Mouse (Mus musculus) limb, embryonic 15.5 days (tissue): ENCODE data around the gene Wdr34. TPM values are rescaled to one million over a fixed set of nuclear protein-coding genes. Genes with fewer than 3 reads are reported as not detected.

Experiments
- ATAC-seq: fragments of 200-750 bp; cut with Nextera tagmentation; 2 replicates; pipeline ENCODE4 v1.8.0; 2017; ENCODE audit warnings: low read depth, moderate TSS enrichment; ENCODE audit not compliant: insufficient number of reproducible peaks, low FRiP score, low TSS enrichment
- H3K27ac ChIP-seq: fragments of 300-500 bp; sonication (generic); 2 replicates; pipeline ENCODE4 v1.5.1; 2015; ENCODE audit warnings: moderate library complexity, mild to moderate bottlenecking, inconsistent platforms
- H3K27me3 ChIP-seq: fragments of 300-500 bp; sonication (generic); 2 replicates; pipeline ENCODE4 v1.6.1; 2015; ENCODE audit warnings: inconsistent platforms
- H3K36me3 ChIP-seq: fragments of 300-500 bp; sonication (generic); 2 replicates; pipeline ENCODE4 v1.6.1; 2015; ENCODE audit warnings: inconsistent platforms
- H3K4me1 ChIP-seq: fragments of 300-500 bp; sonication (generic); 2 replicates; pipeline ENCODE4 v1.6.1; 2015; ENCODE audit warnings: inconsistent platforms
- H3K4me2 ChIP-seq: fragments of 300-500 bp; sonication (generic); 2 replicates; pipeline ENCODE4 v1.6.1; 2015; ENCODE audit warnings: mild to moderate bottlenecking, inconsistent platforms
- H3K4me3 ChIP-seq: fragments of 300-500 bp; sonication (generic); 2 replicates; pipeline ENCODE4 v1.5.1; 2015; ENCODE audit warnings: mild to moderate bottlenecking, inconsistent platforms
- H3K9ac ChIP-seq: fragments of 300-500 bp; sonication (generic); 2 replicates; pipeline ENCODE4 v1.6.1; 2015; ENCODE audit warnings: inconsistent platforms
- H3K9me3 ChIP-seq: fragments of 300-500 bp; sonication (generic); 2 replicates; pipeline ENCODE4 v1.6.1; 2016; ENCODE audit warnings: inconsistent platforms
- WGBS: fragments of 180-500 bp; shearing (Covaris S2); methylation state at CpG from one replicate; pipeline ENCODE4 v1.1.7; 2015; 5-methylcytosine and 5-hydroxymethylcytosine counted together
- polyA plus RNA-seq: library from polyadenylated mRNA; unstranded; fragments of >200 nt; fragmentation: Nextera tagmentation; extraction: Ambion mirVana; gene quantifications from 2 replicates; pipeline ENCODE4 v1.2.1, GENCODE M21; 2015

Gene Wdr34
- polyA plus RNA-seq, result 36.7 and 37.0 TPM in 2 replicates

DNA sequence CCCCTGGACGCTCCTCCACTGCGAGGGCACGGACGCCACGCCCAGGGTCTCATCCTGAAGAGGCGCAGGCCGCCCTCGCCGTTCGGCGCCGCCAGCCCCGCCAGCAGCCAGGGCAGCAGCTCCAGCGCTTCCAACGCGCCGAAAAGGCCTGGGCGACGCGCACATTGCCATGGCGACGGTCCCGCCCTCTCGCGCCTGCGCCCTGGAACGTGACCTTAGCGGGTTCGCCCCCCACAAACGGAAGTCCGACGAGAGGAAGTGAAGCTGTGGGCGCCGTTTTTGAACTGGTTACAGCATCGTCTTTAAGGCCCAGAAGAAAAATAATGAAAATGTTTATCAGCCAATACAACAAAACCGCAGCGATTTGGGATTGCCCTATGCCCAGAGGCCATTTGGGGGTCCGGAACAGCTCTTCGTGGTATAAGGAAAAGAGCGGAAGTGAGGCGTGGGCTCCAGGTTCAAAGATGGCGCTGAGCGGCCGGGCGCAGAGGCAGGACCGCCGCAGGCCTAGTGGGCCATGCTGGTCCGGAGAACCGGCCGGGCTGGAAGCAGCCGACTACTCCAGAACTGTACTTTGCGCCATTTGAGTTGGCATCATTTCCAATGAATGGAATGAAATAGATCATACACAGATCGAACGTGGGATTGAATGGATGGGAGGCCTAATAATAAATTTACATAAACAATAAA is at the start of gene Wdr34:
Wdr34 (minus strand) TSS at position 183 of the 690 bp plus-strand sequence.
- H3K9me3 ChIP-seq, result no peaks in the 10 kb centered on the region
- H3K36me3 ChIP-seq, result peaks cover 10% of the 10 kb centered on the region
- H3K27ac ChIP-seq, result peak within 1 kb of the TSS; percentile 93
- H3K4me2 ChIP-seq, result peak within 1 kb of the TSS; percentile 69
- 0 out of 2 replicates have a peak, but pooled peaks cover 5% of the 10 kb centered on the region for H3K4me1 ChIP-seq
- under 1% methylated on average over 52 of the region's 54 CpGs for WGBS
- H3K27me3 ChIP-seq, result no peaks in the 10 kb centered on the region
- ATAC-seq, result peak; percentile 90
- peak within 1 kb of the TSS; percentile 73 for H3K4me3 ChIP-seq
- H3K9ac ChIP-seq, result peak within 1 kb of the TSS; percentile 65

DNA sequence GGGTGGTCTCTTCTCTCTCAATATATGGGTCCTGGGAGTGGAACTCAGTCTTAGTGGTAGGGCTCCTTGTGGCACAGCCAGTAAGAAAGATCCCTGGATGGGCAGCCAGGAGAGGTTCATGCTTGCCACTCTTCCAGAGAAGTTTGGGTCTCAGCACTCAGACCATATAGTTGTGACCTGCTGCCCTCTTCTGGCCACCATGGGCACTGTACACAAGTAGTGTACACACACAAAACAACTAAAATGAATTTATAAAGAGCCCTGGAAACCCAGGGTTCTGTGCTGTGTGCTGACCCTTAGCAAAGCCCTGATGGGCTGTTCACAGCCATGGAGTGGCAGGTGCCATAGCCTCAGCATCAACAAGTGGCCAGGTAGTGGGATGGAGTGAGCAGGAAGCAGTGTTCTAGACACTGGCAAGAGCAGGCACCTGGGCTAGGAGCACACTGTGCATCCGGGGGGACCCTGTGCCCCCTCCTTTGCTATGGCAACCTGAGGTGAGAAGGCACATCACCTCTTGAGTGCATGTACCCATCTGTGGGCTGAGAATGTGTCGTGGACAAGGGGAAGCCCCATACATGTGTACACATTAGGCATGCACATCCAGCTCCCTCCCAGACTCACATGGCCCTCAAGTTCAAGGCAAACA is 47.3 kb upstream of the Wdr34 start:
- H3K4me2 ChIP-seq, result no peak overlapping the region
- peaks cover 50% of the 10 kb centered on the region for H3K36me3 ChIP-seq
- no peaks in the 10 kb centered on the region for H3K27me3 ChIP-seq
- H3K9me3 ChIP-seq, result no peaks in the 10 kb centered on the region
- no peak overlapping the region for H3K4me3 ChIP-seq
- 80% methylated on average over 2 of the region's 2 CpGs for WGBS
- no peak for ATAC-seq
- H3K9ac ChIP-seq, result no peak overlapping the region
- no peak overlapping the region for H3K27ac ChIP-seq
- peaks cover 23% of the 10 kb centered on the region for H3K4me1 ChIP-seq

DNA sequence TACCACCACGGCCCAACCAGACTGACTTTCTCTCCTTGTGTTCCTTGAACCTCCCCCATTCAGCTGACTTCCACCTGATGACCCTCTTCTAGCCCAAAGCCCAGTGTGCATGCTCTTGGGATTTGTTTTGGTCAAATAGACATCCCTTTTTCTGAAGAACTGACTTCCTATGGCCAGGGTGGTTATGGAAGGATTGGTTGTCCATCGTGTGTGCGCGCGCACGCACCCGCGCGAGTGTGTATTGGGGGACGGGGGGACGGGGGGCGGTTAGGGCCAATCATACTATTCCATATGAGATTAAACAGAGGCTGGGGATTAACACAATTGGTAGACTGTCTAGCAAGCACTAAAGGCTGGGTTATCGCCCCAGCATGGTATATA is 45.5 kb upstream of the Wdr34 start:
- no peak for ATAC-seq
- peak overlapping the region; percentile 57 for H3K9ac ChIP-seq
- H3K4me3 ChIP-seq, result peak overlapping the region; percentile 69
- H3K4me2 ChIP-seq, result peak overlapping the region; percentile 77
- H3K36me3 ChIP-seq, result peaks cover 43% of the 10 kb centered on the region
- H3K27me3 ChIP-seq, result no peaks in the 10 kb centered on the region
- H3K27ac ChIP-seq, result peak overlapping the region; percentile 82
- H3K4me1 ChIP-seq, result peaks cover 23% of the 10 kb centered on the region
- no peaks in the 10 kb centered on the region for H3K9me3 ChIP-seq
- WGBS, result 4% methylated on average over 13 of the region's 13 CpGs

DNA sequence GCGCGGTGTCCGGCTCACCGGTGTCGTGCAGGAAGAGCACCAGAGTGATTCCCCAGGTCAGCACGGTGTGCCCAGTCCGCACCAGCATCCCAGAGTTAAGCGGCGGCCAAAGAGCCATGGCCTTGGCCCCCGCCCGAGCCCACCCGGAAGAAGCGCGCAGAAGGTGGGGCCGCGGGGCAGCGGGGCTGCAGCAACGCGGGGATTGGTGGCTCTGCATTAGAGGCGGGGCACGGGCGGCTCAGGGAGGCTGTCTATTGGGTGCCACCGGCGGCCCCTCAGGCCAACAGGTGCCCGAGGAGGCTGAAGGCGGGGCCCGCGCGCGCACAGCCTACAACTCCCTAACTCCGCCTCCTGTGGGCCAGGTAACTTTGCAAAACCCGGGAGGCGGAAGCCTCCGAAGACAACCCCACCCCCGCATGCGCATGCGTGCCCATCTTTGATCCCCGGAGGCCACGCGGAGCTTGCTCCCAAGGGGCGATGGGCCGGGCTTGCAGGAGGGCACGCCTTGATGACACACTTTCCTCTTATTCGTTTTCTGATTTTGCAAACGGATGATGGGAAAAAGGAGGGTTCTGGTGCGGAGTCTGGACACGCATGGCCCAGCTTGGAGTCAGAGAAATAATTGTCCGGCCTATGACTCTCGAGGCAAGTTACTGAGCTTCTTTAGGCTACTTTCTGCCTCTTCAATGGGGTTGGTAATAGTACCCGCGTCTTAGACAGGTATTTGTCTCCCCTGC is 45.0 kb upstream of the Wdr34 start, which contains the start of gene Zdhhc12:
Zdhhc12 (minus strand) TSS at position 178 of the 737 bp plus-strand sequence.
- H3K9me3 ChIP-seq, result no peaks in the 10 kb centered on the region
- peaks cover 38% of the 10 kb centered on the region for H3K36me3 ChIP-seq
- peak within 1 kb of the TSS; percentile 69 for H3K4me3 ChIP-seq
- H3K9ac ChIP-seq, result peak within 1 kb of the TSS; percentile 57
- WGBS, result under 1% methylated on average over 50 of the region's 51 CpGs
- ATAC-seq, result peak; percentile 94
- peaks cover 23% of the 10 kb centered on the region for H3K4me1 ChIP-seq
- H3K4me2 ChIP-seq, result peak within 1 kb of the TSS; percentile 77
- peak within 1 kb of the TSS; percentile 82 for H3K27ac ChIP-seq
- H3K27me3 ChIP-seq, result no peaks in the 10 kb centered on the region

DNA sequence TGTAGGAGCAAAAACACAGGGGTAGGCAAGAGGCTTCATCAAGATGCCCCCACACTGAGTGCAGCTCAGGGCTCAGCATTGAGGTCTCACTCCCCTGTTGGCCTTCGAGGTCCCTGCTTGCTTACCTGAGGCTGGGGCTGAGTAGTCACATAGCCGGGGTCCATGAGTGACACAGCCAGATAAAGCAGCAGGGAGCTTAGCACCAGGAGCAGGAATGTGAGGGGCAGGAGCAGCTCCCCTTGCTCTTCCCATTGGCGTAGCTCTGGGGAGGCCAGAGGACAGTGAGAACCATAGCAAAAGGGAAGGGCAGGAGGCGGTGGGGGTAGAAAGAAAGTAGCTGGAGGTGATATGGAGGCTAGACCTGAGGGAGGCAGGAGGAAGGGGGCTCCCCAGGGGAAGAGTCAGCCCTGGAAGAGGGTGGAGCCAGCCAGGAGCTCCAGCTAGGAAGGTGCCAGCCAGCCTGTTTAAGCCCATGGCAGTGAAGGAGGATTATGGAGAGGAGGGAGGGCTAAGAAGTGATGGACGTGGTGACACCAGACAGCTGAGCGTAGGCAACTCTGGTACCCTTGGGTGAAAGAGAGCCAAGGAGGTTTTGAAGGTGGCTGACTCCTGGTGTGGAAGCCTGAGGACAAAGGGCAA is 43.7 kb upstream of the Wdr34 start:
- ATAC-seq, result no peak
- H3K9ac ChIP-seq, result 0 out of 2 replicates have a peak overlapping the region, but pooled peaks have one; percentile 31
- H3K27ac ChIP-seq, result peak overlapping the region; percentile 82; the same call in 1 of the 2 replicates
- peaks cover 31% of the 10 kb centered on the region for H3K36me3 ChIP-seq
- 57% methylated on average over 6 of the region's 6 CpGs for WGBS
- H3K9me3 ChIP-seq, result no peaks in the 10 kb centered on the region
- H3K4me3 ChIP-seq, result peak overlapping the region; percentile 69
- H3K4me1 ChIP-seq, result peaks cover 23% of the 10 kb centered on the region
- no peaks in the 10 kb centered on the region for H3K27me3 ChIP-seq
- peak overlapping the region; percentile 77 for H3K4me2 ChIP-seq

DNA sequence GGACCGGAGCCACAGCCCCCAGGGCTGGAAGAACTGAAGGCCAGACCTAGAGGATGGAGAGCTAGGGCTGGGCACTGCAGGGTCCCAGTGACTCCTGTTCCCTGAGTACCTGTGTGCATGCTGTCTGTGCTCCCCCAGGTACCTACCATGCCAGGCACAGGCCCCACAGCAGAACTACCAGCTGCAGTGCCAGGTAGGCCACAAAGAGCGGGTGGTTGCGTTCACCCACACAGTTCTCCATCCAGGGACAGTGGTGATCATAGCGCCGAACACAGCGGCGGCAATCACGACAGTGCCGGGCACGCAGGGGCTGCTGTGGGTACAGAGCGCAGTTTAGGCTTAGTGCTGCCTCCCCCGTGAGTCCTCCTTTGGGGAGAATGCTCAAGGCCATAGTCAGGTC is 42.8 kb upstream of the Wdr34 start:
- Histone ChIP-seq H3K9me3 (no peaks in the 10 kb centered on the region), H3K4me1 (peaks cover 23% of the 10 kb centered on the region), H3K27me3 (no peaks in the 10 kb centered on the region), H3K4me3 (no peak overlapping the region), H3K27ac (no peak overlapping the region), H3K36me3 (peaks cover 29% of the 10 kb centered on the region), H3K4me2 (no peak overlapping the region), H3K9ac (no peak overlapping the region)
- no peak for ATAC-seq
- WGBS, result 92% methylated on average over 12 of the region's 12 CpGs

DNA sequence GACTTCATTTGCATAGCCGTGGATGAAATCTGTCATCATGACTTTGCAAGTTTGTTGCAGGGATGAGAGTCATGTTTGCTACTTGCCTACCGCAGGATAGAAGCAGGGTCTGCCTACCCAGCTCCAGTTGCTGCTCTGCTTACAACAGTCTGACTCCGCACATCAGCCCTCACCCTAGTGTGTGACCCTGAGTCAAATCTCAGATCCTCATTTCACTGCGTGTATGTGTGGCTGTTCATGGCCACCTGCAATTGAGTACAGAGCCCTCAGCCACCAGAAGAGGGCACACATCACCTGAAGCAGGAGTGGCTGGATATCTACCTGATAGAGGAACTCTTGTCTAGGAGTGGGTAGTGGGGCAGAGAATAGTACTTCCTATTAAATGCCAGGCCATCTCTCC is 38.6 kb upstream of the Wdr34 start:
- no peak overlapping the region for H3K4me3 ChIP-seq
- no peak for ATAC-seq
- no peak overlapping the region for H3K9ac ChIP-seq
- H3K36me3 ChIP-seq, result peaks cover 26% of the 10 kb centered on the region
- no peak overlapping the region for H3K27ac ChIP-seq
- 86% methylated on average over 4 of the region's 4 CpGs for WGBS
- H3K4me1 ChIP-seq, result peaks cover 6% of the 10 kb centered on the region; the same call in 1 of the 2 replicates
- H3K9me3 ChIP-seq, result no peaks in the 10 kb centered on the region
- no peak overlapping the region for H3K4me2 ChIP-seq
- H3K27me3 ChIP-seq, result no peaks in the 10 kb centered on the region

DNA sequence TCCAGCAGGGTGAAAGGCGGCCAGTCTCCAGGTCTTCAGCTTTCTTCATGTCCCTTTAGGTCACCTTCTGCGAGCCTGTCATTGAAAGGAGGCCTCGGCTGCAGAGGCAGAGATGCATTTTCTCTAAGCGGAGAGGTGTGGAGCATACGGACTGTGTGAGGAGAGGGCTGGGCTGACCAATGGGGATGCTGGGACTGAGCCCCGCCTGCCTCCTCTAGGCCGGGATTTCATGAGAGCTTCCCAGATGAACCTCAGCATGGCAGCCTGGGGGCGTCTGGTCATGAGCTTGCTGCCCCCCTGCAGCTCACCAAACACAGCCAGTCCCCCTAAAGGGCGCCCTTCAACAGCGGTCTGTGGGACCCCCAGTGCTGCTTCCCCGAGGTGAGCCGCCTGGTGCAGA is 36.0 kb upstream of the Wdr34 start:
- Histone ChIP-seq H3K4me3 (peak overlapping the region; percentile 15; the same call in 1 of the 2 replicates), H3K4me2 (peak overlapping the region; percentile 42), H3K27me3 (no peaks in the 10 kb centered on the region), H3K4me1 (peaks cover 7% of the 10 kb centered on the region; the same call in 1 of the 2 replicates), H3K36me3 (peaks cover 12% of the 10 kb centered on the region), H3K27ac (no peak overlapping the region), H3K9me3 (no peaks in the 10 kb centered on the region), H3K9ac (no peak overlapping the region)
- ATAC-seq, result no peak; the same call in 1 of the 2 replicates
- WGBS, result 18% methylated on average over 12 of the region's 12 CpGs

DNA sequence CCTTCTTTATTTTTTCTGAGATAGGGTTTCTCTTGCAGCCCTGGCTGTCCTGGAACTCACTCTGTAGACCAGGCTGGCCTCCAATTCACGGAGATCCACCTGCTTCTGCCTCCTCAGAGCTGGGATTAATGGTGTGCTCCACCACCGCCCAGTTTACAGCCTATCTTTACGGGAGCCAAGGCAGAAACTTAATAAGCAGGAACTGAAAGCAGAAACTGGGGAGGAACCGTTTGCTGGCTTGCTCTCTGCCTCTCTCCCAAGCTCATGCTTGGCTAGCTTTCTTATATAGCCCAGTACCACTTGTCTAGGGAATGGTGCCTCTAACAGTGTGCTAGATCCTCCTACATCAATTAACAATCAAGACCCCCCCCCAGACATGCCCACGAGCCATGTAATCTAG is 35.4 kb upstream of the Wdr34 start:
- no peak overlapping the region for H3K4me3 ChIP-seq
- H3K27me3 ChIP-seq, result no peaks in the 10 kb centered on the region
- WGBS, result 50% methylated on average over 5 of the region's 5 CpGs
- H3K4me2 ChIP-seq, result peak overlapping the region; percentile 42; the same call in 1 of the 2 replicates
- H3K4me1 ChIP-seq, result peaks cover 13% of the 10 kb centered on the region; the same call in 1 of the 2 replicates
- H3K9me3 ChIP-seq, result no peaks in the 10 kb centered on the region
- ATAC-seq, result no peak
- H3K36me3 ChIP-seq, result peaks cover 12% of the 10 kb centered on the region
- no peak overlapping the region for H3K27ac ChIP-seq
- no peak overlapping the region for H3K9ac ChIP-seq

DNA sequence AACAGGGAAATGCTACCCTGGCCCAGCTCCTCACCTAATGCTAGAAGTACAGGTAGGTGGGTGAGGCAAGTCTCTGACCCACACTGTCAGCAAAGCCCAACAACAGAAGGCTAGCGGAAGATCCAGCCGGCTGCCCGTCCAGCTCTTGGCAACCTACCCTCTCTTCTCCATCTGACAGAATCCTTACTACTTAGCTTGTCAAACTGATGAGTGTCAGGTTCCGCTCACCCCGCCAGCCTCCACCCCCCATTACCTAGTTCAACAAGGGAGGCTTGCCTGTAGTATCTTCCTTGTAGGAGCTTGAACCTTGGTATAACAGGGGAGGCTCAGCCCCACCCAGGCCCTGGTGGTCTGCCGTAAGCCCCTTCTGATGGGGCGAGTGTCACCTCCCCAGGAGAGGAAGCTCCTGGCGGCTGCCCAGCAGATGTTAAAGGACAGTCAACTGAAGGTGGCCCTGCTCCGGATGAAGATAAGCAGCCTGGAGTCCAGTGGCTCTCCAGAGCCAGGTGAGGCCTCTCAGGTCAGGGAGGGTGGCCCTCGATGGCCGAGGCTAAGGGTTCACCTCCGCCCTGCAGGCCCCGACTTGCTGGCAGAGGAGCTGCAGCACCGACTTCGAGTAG is 31.6 kb upstream of the Wdr34 start:
- H3K4me3 ChIP-seq, result no peak overlapping the region
- H3K9ac ChIP-seq, result no peak overlapping the region
- H3K9me3 ChIP-seq, result no peaks in the 10 kb centered on the region
- H3K4me1 ChIP-seq, result peaks cover 34% of the 10 kb centered on the region
- no peak overlapping the region for H3K4me2 ChIP-seq
- no peak for ATAC-seq
- H3K27ac ChIP-seq, result no peak overlapping the region
- H3K36me3 ChIP-seq, result 0 out of 2 replicates have a peak, but pooled peaks cover 4% of the 10 kb centered on the region
- 89% methylated on average over 15 of the region's 15 CpGs for WGBS
- H3K27me3 ChIP-seq, result no peaks in the 10 kb centered on the region

DNA sequence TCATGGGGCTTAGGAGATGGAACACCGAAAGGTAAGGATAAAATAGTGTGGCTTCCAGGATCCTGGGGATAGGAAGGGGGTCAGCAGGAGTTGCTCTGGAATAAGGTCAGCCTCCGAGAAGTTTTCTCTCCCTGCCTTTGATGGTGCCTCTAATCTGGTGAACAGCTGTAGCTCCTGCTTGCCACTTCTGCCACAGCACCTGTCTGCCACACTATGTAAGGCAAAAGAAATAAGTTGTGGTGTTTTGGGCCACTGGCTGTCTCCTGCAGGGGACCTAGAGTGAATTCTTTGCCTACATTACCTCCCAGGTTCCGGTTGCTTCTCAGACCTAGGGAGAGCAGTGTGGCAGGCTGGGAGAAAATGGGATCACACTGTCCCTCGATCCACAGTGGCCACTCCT is 30.1 kb upstream of the Wdr34 start:
- 0 out of 2 replicates have a peak overlapping the region, but pooled peaks have one; percentile 62 for H3K9ac ChIP-seq
- peak overlapping the region; percentile 97 for H3K4me2 ChIP-seq
- ATAC-seq, result no peak
- H3K9me3 ChIP-seq, result no peaks in the 10 kb centered on the region
- H3K4me3 ChIP-seq, result peak overlapping the region; percentile 61; the same call in 1 of the 2 replicates
- WGBS, result 71% methylated on average over 4 of the region's 4 CpGs
- peaks cover 28% of the 10 kb centered on the region for H3K4me1 ChIP-seq
- H3K36me3 ChIP-seq, result peaks cover 4% of the 10 kb centered on the region; the same call in 1 of the 2 replicates
- H3K27me3 ChIP-seq, result no peaks in the 10 kb centered on the region
- peak overlapping the region; percentile 91 for H3K27ac ChIP-seq
